Mouse (Mus musculus): ENCODE results near the gene Osbpl7.

DNA sequence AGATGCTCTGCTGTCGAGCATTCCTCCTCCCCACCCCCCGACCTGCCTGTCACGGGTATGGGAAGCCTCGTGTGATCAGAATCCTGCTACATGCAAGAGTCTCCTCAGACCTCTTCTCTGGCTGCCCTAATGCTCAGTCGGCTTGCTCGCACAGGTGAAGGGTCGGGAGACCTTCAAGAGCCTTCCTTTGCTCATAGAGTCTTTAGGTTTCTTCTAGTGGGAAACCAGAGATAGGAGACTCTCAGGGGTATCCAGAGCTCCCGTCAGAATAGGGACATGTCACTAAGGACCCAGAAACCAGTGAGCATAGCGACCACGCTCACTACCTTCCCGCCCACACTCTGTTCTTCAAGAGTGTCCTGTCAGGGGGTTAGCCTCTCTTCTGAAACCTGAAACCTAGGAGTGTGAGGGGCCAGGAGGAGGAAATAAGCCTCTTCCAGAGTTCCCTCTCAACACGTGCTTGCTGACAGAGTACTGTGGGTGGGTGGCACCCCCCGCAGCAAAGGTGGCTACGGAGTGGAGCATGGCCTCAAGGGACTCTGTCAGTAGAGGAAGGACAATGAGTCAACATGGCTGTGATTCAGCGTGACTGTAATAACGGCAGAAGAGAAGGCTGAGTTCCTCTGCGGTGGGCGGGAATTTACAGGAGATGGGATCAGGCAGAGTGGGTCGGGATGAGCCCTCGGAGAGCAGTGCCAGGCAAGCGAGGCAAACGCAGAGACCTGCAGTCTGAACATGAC, 33.1 kb downstream of the Osbpl7 start:
- no peak for TF ChIP-seq GATA1 (IDR thresholded peaks at IDR 0.05; ENCODE audit: borderline replicate concordance, low read length)
- no peak for TF ChIP-seq FLI1 (IDR thresholded peaks at IDR 0.05; ENCODE audit: low read length)
